Mouse (Mus musculus) brown adipose tissue, adult 24 weeks (tissue): ENCODE results near the gene Tfip11. TPM values are rescaled to one million over a fixed set of nuclear protein-coding genes. Genes with fewer than 3 reads are reported as not detected.
A peak's percentile ranks its signal among the peaks of the same experiment; 100 is the strongest.

ENCODE experiments used
- H3K27ac ChIP-seq: fragments of 200-500 bp; replicated peaks from 2 replicates; pipeline ENCODE4 v1.5.1; 2012; ENCODE audit warnings: low read depth, mild to moderate bottlenecking, low read length
- H3K4me1 ChIP-seq: fragments of 200-500 bp; 2 replicates; pipeline ENCODE4 v1.6.1; 2012; ENCODE audit warnings: low read length, mixed read lengths; ENCODE audit not compliant: control insufficient read depth, insufficient read depth, insufficient read length
- H3K4me3 ChIP-seq: fragments of 200-500 bp; 2 replicates; pipeline ENCODE4 v1.5.1; 2012; ENCODE audit warnings: low read depth, mild to moderate bottlenecking, low read length, moderate library complexity; ENCODE audit not compliant: insufficient read depth
- polyA plus RNA-seq: library from polyadenylated mRNA; stranded (reverse); fragments of >200 nt; gene quantifications from 2 replicates; pipeline ENCODE4 v1.2.4, GENCODE M21; 2012; ENCODE audit not compliant: missing spikeins, insufficient read depth, insufficient read length

Tfip11 gene
- polyA plus RNA-seq, 1 experiment = 9.8 TPM

DNA sequence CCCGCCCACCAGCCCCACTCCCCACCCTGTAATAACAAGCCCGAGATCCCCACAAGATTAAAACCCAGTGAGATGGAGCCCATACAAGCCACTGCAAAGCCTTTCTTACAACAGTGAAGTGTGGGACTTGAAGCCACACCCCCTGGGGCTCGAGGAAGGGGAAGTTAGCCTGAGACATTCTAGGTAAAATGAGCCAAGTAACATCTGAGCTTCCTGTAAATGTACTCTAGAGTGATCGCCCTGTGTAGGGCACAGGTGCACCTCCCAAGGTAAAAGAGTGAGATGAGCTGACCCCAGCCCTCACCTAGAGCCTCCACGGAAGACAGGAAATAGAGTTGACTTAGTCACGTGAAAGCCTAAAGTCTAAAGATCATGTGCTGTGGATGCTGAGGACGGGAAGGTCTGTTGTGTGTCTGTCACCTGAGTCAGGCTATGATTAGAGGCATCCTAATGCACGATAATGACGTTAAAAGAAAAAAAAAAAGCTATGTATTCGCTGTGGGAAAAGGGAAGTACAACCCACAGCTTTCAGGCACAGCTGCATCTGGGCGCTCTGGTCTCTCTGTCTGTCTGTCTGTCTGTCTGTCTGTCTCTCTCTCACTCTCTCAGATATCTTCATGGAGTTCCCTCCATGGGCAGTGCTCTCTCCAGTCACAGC lies 39.0 kb upstream of the Tfip11 start:
- 0 out of 2 replicates have a peak overlapping the region, but pooled peaks have one; percentile 9 for H3K4me3 ChIP-seq
- H3K4me1 ChIP-seq = peaks cover 68% of the 10 kb centered on the region
- H3K27ac ChIP-seq = peak overlapping the region; percentile 85

GRCm38 (mm10) chr5:112287652-112288051 lies 38.5 kb upstream of the Tfip11 start:
- Histone ChIP-seq H3K4me3 (no peak overlapping the region), H3K27ac (peak overlapping the region; percentile 85), H3K4me1 (peaks cover 69% of the 10 kb centered on the region)

- Histone ChIP-seq H3K4me1 (peaks cover 70% of the 10 kb centered on the region), H3K27ac (peak overlapping the region; percentile 85), H3K4me3 (peak overlapping the region; percentile 48)
Measured at GRCm38 (mm10) chr5:112288193-112289141, 37.7 kb upstream of the Tfip11 start.

DNA sequence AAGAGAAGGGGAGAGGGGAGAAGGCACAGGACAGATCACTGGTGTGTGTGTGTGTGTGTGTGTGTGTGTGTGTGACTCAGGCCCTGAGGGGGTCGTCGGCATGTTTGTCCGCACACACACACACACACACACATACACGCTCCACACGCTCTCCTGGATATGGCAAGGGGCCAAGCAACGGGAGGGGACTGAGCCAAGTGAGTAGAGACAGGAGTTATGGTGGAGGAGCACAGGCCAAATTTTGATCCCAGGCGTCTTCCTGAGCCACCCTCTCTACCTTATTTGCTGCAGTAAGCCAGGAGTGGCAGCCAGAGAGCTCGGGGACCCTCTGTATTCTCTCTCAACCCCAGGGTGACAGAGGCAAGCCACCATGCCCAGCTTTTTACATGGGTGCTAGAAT lies 36.9 kb upstream of the Tfip11 start:
- H3K4me1 ChIP-seq = peaks cover 68% of the 10 kb centered on the region
- H3K27ac ChIP-seq = peak overlapping the region; percentile 64
- peak overlapping the region; percentile 46 for H3K4me3 ChIP-seq

DNA sequence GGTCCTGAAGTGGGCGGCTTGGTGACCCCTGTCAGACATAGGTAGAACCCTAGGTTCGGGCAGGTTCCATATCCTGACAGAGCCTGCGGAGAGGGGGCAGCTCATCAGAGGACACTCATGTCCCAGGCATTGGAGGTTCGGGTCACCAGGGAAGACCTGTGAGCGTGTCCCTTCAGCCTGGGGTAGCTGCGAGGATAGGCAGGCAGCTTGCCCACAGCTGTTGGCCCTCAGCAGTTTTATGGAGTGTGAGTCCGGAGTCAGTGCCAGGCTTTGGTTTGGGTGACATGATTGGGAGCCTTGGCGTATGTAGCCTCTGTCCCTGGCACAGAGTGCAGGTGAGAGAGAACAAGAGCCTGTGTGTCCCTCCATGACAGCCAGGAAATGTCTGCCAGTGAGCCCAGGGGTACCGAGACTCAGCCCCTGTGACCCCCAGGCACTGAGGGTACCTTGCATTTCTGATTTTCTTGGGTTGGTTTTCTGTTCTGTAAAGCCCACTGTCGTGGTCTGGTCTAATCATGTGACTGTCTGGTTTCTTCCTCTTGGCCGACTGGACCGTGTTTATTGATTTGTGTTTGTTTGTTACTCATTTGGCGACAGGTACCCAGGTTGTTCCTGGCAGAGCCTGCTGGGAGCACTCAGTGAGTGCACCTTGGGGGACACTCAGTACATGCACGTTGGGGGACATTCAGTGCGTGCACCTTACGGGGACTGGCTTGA lies 36.2 kb upstream of the Tfip11 start:
- H3K4me3 ChIP-seq = peak overlapping the region; percentile 27
- peaks cover 68% of the 10 kb centered on the region for H3K4me1 ChIP-seq
- H3K27ac ChIP-seq = peak overlapping the region; percentile 32; the same call in 1 of the 2 replicates

- H3K4me1 ChIP-seq = peaks cover 69% of the 10 kb centered on the region
Measured at GRCm38 (mm10) chr5:112290536-112290880, 35.6 kb upstream of the Tfip11 start.

GRCm38 (mm10) chr5:112291866-112292265 lies 34.3 kb upstream of the Tfip11 start:
- Histone ChIP-seq H3K27ac (no peak overlapping the region), H3K4me1 (peaks cover 74% of the 10 kb centered on the region)

More at GRCm38 (mm10) chr5:112290536-112290880, 35.6 kb upstream of the Tfip11 start:
- Histone ChIP-seq H3K27ac (peak overlapping the region; percentile 32; the same call in 1 of the 2 replicates), H3K4me3 (peak overlapping the region; percentile 27; the same call in 1 of the 2 replicates)

DNA sequence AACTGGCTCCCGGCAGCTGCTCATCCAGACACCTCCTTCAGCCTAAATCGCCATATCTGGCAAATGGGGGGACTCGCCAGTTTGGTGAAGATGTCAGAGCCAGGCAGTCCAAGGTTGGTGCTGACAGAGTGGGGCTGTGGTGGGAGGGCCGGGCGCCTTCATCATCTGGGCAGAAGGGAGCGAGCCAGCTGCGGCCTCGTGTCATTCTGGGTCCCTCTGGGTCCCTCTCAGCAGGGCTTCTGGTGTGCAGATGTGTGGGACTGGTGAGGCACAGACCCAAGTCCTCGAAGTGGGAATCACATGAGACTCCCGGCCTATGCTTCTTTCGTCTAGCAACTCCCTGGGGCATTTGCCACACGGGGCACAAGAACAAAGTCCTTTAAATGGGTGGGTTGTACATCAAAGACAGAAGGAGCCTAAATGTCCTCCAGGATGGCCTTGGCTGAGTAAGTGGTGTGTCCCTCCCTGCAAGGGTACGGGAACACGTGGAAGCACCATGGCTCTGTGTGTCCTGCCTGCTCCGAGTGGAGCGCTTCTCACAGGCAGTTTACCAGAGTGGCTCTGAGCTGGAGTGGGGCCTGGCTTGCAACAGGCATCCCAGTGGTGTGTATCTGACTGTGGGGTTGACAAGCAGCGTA lies 33.7 kb upstream of the Tfip11 start:
- peak overlapping the region; percentile 23; the same call in 1 of the 2 replicates for H3K27ac ChIP-seq
- H3K4me1 ChIP-seq = peaks cover 74% of the 10 kb centered on the region
- no peak overlapping the region for H3K4me3 ChIP-seq

More at GRCm38 (mm10) chr5:112291866-112292265, 34.3 kb upstream of the Tfip11 start:
- no peak overlapping the region for H3K4me3 ChIP-seq

GRCm38 (mm10) chr5:112293800-112294199 lies 32.4 kb upstream of the Tfip11 start:
- Histone ChIP-seq H3K27ac (0 out of 2 replicates have a peak overlapping the region, but pooled peaks have one; percentile 4), H3K4me1 (peaks cover 73% of the 10 kb centered on the region), H3K4me3 (no peak overlapping the region)

DNA sequence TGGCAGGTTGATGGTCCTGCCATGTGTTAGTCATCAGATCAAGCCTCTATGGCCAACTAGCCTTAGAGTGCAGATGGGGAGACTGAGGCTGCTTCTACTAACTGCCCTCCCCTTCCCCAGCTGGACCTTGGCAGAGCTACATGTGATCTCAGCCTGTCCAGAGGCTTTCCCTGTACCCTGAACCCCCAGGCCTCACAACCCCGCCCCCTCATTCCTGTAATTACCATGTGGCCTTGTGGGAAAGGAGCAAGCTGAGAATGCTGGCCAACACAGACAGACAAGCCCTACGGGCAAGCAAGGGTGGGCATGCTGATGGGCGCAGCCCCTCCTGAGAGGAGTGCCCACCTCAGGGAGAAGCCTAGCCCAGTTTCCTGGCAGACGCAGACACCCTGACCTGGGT lies 31.5 kb upstream of the Tfip11 start:
- Histone ChIP-seq H3K4me1 (peaks cover 82% of the 10 kb centered on the region), H3K4me3 (no peak overlapping the region), H3K27ac (no peak overlapping the region)

GRCm38 (mm10) chr5:112295162-112295561 lies 31.0 kb upstream of the Tfip11 start:
- Histone ChIP-seq H3K4me3 (no peak overlapping the region), H3K27ac (0 out of 2 replicates have a peak overlapping the region, but pooled peaks have one; percentile 4), H3K4me1 (peaks cover 85% of the 10 kb centered on the region)

- H3K4me1 ChIP-seq = peaks cover 85% of the 10 kb centered on the region
- H3K4me3 ChIP-seq = no peak overlapping the region
- H3K27ac ChIP-seq = 0 out of 2 replicates have a peak overlapping the region, but pooled peaks have one; percentile 4
Measured at GRCm38 (mm10) chr5:112295564-112295963, 30.6 kb upstream of the Tfip11 start.

DNA sequence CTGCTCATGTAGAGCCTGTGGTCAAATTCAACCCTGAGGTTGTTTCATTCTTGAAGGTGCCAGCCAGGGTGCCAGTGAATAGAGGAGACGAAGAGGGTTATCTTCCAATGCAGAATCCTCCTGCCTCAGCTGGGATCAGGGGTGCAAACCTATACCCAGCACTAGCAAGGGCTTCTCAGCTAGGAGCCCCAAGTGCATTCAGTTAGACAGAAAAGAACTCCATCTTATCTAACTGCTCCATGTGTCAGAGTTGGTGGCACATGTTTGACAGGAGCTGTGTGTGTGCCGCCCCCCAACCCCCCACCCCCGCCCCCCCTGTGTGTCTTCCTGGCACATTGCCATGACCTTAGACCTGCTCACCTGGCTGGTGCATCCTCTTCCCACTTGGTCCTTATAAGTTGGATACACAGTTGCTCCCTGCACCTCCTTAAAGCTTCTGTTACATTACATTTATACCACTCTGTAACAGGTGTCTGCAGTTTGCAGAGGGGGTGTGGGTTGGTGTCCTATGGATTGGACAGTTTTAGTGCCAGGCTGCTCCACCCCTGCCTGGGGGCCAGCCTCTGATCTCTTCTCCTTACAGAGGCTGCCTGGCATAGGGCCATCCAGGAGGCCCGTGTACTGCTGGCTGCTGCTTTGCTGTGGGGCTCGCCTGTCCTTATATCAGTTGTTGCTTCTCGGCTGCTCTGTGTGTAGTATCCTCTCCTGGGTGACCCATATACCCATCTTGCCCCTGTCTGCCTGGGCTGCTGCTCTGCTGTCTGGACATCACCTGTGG lies 29.6 kb upstream of the Tfip11 start:
- H3K4me1 ChIP-seq = peaks cover 79% of the 10 kb centered on the region
- peak overlapping the region; percentile 50 for H3K27ac ChIP-seq
- H3K4me3 ChIP-seq = no peak overlapping the region

DNA sequence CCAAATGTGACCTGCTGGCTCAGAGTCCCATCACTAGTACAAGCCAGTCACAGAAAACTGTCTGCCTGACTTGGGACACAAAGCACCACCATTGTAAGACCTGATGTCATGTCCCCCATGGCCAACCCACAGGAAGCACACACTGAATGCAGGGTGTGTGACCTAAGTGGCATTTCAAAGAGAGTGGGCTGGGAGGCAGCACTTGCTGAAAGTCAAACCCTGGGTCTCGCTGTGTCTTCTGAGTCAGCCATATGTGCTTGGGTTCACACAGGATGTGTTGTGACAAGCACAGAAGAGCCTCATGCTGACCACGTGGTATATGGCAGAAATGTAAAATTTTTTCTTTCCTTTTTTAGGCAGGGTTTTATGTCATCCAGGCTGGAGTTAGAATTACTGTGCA lies 28.9 kb upstream of the Tfip11 start:
- Histone ChIP-seq H3K4me1 (peaks cover 77% of the 10 kb centered on the region), H3K4me3 (no peak overlapping the region), H3K27ac (peak overlapping the region; percentile 50)
